Mouse (Mus musculus) ES-E14 (cell line): Measurements from ENCODE around the gene C1qtnf7.

ENCODE experiments used
- HCFC1 ChIP-seq: IDR thresholded peaks from 2 replicates; pipeline ENCODE4 v1.6.1; 2012; ENCODE audit warnings: low read length, inconsistent platforms, borderline replicate concordance; ENCODE audit not compliant: insufficient read depth
- ZNF384 ChIP-seq: IDR thresholded peaks from 2 replicates; pipeline ENCODE4 v1.6.1; 2012; ENCODE audit warnings: low read depth, low read length, inconsistent platforms

DNA sequence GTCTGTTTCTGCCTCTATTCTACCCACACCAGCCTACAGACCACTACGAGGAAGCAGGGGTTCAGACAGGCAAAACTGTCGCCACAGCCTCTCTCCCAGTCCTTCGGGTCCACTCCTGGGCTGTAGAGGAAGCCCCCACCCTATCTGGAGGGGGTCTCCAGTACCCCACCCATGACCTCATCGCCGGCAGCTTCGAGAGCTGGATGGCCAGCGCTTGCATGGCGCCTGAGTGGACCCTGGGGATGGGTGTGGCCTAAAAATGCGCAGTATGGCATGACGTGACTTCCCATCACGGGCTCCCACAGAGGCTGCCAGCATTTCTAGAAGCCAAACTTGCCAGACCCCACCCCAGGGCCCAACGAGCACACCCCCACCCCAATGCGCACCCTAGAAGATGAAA, 2.0 kb downstream of the C1qtnf7 start:
- no peak for TF ChIP-seq HCFC1
- no peak for TF ChIP-seq ZNF384
